Mouse (Mus musculus): ENCODE results near the gene H2-K1. TPM values are rescaled to one million over a fixed set of nuclear protein-coding genes. Genes with fewer than 3 reads are reported as not detected.

The H2-K1 gene
- total RNA-seq, 2 experiments from 2014 or later = 15.8 to 19.7 TPM

GRCm38 (mm10) chr17:33994959-33995358 lies 5.2 kb downstream of the H2-K1 start:
- DNase-seq (ENCODE audit: extremely low spot score in 1 of 2, low spot score in 1 of 2) = no peak

- DNase-seq (ENCODE audit: extremely low spot score in 1 of 2, low spot score in 1 of 2) = peak in 1 of 2 experiments; percentile 67
Measured at GRCm38 (mm10) chr17:33991788-33992664, 8.1 kb downstream of the H2-K1 start.

- peak in 1 of 2 experiments; percentile 74 for DNase-seq (ENCODE audit: extremely low spot score in 1 of 2, low spot score in 1 of 2)
Measured at GRCm38 (mm10) chr17:33982136-33982535, 18.0 kb downstream of the H2-K1 start.

GRCm38 (mm10) chr17:33981192-33981909 lies 18.8 kb downstream of the H2-K1 start:
- DNase-seq (ENCODE audit: extremely low spot score in 1 of 2, low spot score in 1 of 2) = peak; percentile 36 to 74

- no peak for DNase-seq (ENCODE audit: extremely low spot score in 1 of 2, low spot score in 1 of 2)
Measured at GRCm38 (mm10) chr17:33980181-33981035, 19.7 kb downstream of the H2-K1 start.

- no peak for DNase-seq (ENCODE audit: extremely low spot score in 1 of 2, low spot score in 1 of 2)
Measured at GRCm38 (mm10) chr17:33979512-33980050, 20.6 kb downstream of the H2-K1 start.

GRCm38 (mm10) chr17:33978631-33979031 lies 21.5 kb downstream of the H2-K1 start:
- no peak for DNase-seq (ENCODE audit: extremely low spot score in 1 of 2, low spot score in 1 of 2)

- DNase-seq (ENCODE audit: extremely low spot score in 1 of 2, low spot score in 1 of 2) = no peak
Measured at GRCm38 (mm10) chr17:33977861-33978557, 22.1 kb downstream of the H2-K1 start.

GRCm38 (mm10) chr17:33973572-33973971 lies 26.6 kb downstream of the H2-K1 start:
- no peak for DNase-seq (ENCODE audit: extremely low spot score in 1 of 2, low spot score in 1 of 2)

GRCm38 (mm10) chr17:33972691-33973090 lies 27.5 kb downstream of the H2-K1 start:
- DNase-seq (ENCODE audit: extremely low spot score in 1 of 2, low spot score in 1 of 2) = no peak

GRCm38 (mm10) chr17:33969394-33969793 lies 30.8 kb downstream of the H2-K1 start:
- no peak for DNase-seq (ENCODE audit: extremely low spot score in 1 of 2, low spot score in 1 of 2)

GRCm38 (mm10) chr17:33968927-33969326 lies 31.2 kb downstream of the H2-K1 start:
- no peak for DNase-seq (ENCODE audit: extremely low spot score in 1 of 2, low spot score in 1 of 2)

GRCm38 (mm10) chr17:33968489-33968888 lies 31.7 kb downstream of the H2-K1 start:
- peak in 1 of 2 experiments; percentile 83 for DNase-seq (ENCODE audit: extremely low spot score in 1 of 2, low spot score in 1 of 2)

GRCm38 (mm10) chr17:33965846-33966550 lies 34.1 kb downstream of the H2-K1 start:
- DNase-seq (ENCODE audit: extremely low spot score in 1 of 2, low spot score in 1 of 2) = no peak

GRCm38 (mm10) chr17:33965082-33965845 lies 34.9 kb downstream of the H2-K1 start:
- DNase-seq (ENCODE audit: extremely low spot score in 1 of 2, low spot score in 1 of 2) = no peak

- no peak for DNase-seq (ENCODE audit: extremely low spot score in 1 of 2, low spot score in 1 of 2)
Measured at GRCm38 (mm10) chr17:33962876-33963275, 37.3 kb downstream of the H2-K1 start.

GRCm38 (mm10) chr17:33959948-33960347 lies 40.2 kb downstream of the H2-K1 start:
- DNase-seq (ENCODE audit: extremely low spot score in 1 of 2, low spot score in 1 of 2) = no peak

- DNase-seq (ENCODE audit: extremely low spot score in 1 of 2, low spot score in 1 of 2) = no peak
Measured at GRCm38 (mm10) chr17:33959135-33959534, 41.0 kb downstream of the H2-K1 start.

All from layer of hippocampus, postnatal 25 days (tissue).